Mouse (Mus musculus) E14TG2a.4 (cell line): ENCODE data around the gene Mydgf.

Source experiments
- H3K27me3 ChIP-seq: 2 replicates; pipeline ENCODE4 v1.6.1; 2014; ENCODE audit warnings: low read length, control low read depth; ENCODE audit not compliant: insufficient read depth
- H3K36me3 ChIP-seq: 2 replicates; pipeline ENCODE4 v1.6.1; 2014; ENCODE audit warnings: low read length, control low read depth; ENCODE audit not compliant: insufficient read depth
- H3K4me1 ChIP-seq: replicated peaks from 2 replicates; pipeline ENCODE4 v1.6.1; 2014; ENCODE audit warnings: low read depth, low read length, control low read depth
- H3K4me3 ChIP-seq: replicated peaks from 2 replicates; pipeline ENCODE4 v1.5.1; 2014; ENCODE audit warnings: mild to moderate bottlenecking, low read length
- H3K9me3 ChIP-seq: 2 replicates; pipeline ENCODE4 v1.6.1; 2014; ENCODE audit warnings: low read length, control low read depth
- CTCF ChIP-seq: conservative IDR thresholded peaks from 2 replicates; pipeline ENCODE4 v1.5.1; 2014; ENCODE audit warnings: low read length
- NANOG ChIP-seq: IDR thresholded peaks from 2 replicates; pipeline ENCODE4 v1.6.1; 2014; ENCODE audit warnings: borderline replicate concordance, low read length, mixed read lengths
- POU5F1 ChIP-seq: IDR thresholded peaks from 2 replicates; pipeline ENCODE4 v1.6.1; 2014; ENCODE audit warnings: low read length, borderline replicate concordance

Gene Mydgf

DNA sequence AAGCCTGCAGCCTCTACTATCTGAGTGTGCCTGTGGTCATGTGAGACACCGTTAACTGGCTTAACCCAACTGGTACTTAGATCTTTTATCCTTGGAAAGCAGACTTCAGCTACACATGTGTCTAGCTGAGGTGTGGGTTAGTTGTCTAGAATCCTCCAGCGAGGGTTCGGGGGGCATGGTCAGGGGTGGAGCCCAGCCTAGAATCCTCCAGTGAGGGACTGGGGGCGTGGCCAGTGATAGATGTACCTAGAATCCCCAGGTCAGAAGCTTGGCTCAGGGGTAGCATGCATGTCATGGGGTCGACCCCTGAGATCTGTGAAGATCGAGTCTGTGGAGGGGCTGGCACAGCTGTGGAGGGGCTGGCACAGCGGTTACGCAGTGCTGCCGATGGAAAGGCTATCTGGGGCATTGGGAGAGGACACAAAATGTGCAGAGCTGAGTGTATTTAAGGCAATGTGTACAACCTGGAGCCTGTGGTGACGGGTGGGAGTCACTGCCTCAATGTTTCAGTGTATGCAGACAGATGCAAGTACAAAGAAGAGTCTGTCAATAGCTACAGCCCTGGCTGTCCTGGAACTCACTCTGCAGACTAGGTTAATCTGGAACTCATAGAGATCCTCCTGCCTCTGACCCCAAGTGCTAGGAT, 10.2 kb downstream of the Mydgf start:
- Histone ChIP-seq H3K4me1 (peaks cover 51% of the 10 kb centered on the region), H3K27me3 (no peaks in the 10 kb centered on the region), H3K4me3 (no peak overlapping the region), H3K36me3 (peaks cover 35% of the 10 kb centered on the region), H3K9me3 (no peaks in the 10 kb centered on the region)
- no peak for TF ChIP-seq CTCF
- no peak for TF ChIP-seq NANOG
- no peak for TF ChIP-seq POU5F1

DNA sequence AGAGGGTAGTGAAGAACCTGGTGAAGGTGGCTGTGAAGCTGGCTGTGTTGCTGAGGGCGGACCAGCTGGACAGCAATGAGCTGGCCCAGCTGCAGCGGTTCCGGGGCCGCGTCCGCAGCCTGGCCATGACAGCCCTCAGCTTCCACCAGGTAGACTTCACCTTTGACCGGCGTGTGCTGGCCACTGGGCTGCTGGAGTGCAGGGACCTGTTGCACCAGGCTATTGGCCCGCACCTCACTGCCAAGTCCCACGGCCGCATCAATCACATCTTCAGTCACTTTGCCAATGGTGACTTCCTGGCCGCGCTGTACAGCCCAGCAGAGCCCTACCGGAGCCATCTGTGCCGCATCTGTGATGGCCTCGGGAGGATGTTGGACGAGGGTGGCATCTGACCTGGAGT, 11.8 kb downstream of the Mydgf start:
- Histone ChIP-seq H3K4me3 (no peak overlapping the region), H3K9me3 (no peaks in the 10 kb centered on the region), H3K4me1 (peaks cover 48% of the 10 kb centered on the region), H3K36me3 (peaks cover 19% of the 10 kb centered on the region), H3K27me3 (no peaks in the 10 kb centered on the region)
- TF ChIP-seq POU5F1 (no peak), CTCF (no peak), NANOG (no peak)

DNA sequence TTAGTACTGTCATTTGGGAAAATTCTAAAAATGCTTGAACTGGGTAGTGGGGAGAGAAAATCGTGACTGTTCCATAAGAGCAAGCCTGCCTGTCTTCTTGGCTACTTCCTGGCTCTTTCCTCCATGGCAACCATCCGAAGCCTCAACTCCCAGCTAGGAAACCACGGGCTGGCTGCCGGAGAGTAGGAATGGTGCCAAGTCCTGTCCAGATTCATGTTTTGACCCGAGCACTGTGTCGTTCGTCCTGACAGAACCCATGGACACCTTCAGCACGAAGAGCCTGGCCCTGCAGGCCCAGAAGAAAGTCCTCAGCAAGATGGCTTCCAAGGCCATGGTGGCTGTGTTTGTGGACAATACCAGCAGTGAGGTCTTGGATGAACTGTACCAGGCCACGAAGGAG, 12.3 kb downstream of the Mydgf start:
- no peaks in the 10 kb centered on the region for H3K9me3 ChIP-seq
- peaks cover 48% of the 10 kb centered on the region for H3K4me1 ChIP-seq
- H3K36me3 ChIP-seq: peaks cover 14% of the 10 kb centered on the region
- no peaks in the 10 kb centered on the region for H3K27me3 ChIP-seq
- TF ChIP-seq POU5F1 (no peak), NANOG (no peak), CTCF (no peak)
- no peak overlapping the region for H3K4me3 ChIP-seq

DNA sequence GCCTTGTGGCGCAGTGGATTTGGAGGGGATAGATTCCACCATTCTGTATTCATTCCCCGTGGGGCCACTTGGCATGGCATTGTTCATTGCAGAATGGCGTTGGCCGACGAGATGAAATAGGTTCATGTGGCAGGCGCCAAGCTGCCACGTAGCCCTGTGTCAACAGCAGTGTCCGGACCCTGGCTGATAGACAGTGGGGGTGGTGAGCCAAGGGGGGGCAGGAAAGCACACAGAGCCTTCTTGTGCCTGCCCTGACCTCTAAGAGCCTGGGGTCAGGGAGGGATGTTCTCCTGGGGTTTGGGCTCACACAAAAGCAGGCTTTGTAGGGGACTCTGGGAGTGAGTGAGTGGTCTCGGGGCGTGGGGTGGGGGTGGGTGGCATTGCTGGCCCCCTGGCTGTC, 13.1 kb downstream of the Mydgf start:
- TF ChIP-seq NANOG: no peak
- no peak for TF ChIP-seq CTCF
- TF ChIP-seq POU5F1: no peak
- peaks cover 48% of the 10 kb centered on the region for H3K4me1 ChIP-seq
- H3K27me3 ChIP-seq: no peaks in the 10 kb centered on the region

DNA sequence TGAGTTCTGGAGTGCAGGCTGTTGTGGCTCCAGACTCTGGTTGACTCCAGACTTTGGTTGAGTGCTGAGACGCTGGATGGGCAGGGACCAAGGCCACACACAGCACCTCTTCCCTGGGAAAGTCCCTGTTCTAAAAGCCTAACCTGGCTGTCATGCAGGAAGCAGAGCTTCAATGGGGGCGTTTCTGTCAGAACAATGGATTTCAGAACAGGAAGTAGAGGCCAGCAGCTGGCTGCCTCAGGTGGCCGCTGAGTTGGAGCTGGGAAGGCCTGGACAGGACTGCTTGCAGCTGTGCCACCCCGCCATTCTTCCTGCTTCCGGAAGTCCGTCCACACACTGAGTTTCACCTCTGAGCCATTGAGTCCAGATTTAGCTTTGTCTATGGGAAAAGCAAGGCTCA, 13.9 kb downstream of the Mydgf start:
- H3K4me1 ChIP-seq: peaks cover 53% of the 10 kb centered on the region

More for the DNA sequence above, 13.1 kb downstream of the Mydgf start:
- H3K9me3 ChIP-seq: no peaks in the 10 kb centered on the region
- peaks cover 9% of the 10 kb centered on the region for H3K36me3 ChIP-seq
- peak overlapping the region; percentile 26 for H3K4me3 ChIP-seq

DNA sequence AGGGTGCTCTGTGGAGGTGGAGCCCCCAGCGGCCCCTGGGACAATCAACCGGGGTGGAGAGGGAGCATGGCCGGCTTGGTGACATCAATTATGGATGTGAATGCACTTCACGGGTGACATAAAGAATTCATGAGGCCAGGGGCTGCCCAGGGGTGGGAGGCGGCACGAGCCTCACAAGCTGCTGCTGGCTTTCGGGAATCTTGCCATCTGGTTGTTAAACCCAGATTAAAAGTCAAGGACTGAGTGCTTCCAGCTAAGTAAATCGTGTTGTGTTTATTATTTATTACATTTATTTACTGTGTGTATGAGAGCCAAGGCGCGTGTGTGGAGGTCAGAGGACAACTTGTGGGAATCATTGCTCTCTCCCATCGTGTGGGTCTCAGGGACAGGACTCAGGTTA, 18.0 kb downstream of the Mydgf start:
- no peaks in the 10 kb centered on the region for H3K9me3 ChIP-seq
- TF ChIP-seq CTCF (no peak), NANOG (no peak), POU5F1 (no peak)
- no peaks in the 10 kb centered on the region for H3K36me3 ChIP-seq
- peaks cover 13% of the 10 kb centered on the region for H3K27me3 ChIP-seq
- H3K4me1 ChIP-seq: peaks cover 52% of the 10 kb centered on the region
- H3K4me3 ChIP-seq: no peak overlapping the region

More for the DNA sequence above, 13.9 kb downstream of the Mydgf start:
- Histone ChIP-seq H3K4me3 (peak overlapping the region; percentile 26; the same call in 1 of the 2 replicates), H3K36me3 (peaks cover 1% of the 10 kb centered on the region; the same call in 1 of the 2 replicates), H3K9me3 (no peaks in the 10 kb centered on the region), H3K27me3 (no peaks in the 10 kb centered on the region)
- no peak for TF ChIP-seq POU5F1

DNA sequence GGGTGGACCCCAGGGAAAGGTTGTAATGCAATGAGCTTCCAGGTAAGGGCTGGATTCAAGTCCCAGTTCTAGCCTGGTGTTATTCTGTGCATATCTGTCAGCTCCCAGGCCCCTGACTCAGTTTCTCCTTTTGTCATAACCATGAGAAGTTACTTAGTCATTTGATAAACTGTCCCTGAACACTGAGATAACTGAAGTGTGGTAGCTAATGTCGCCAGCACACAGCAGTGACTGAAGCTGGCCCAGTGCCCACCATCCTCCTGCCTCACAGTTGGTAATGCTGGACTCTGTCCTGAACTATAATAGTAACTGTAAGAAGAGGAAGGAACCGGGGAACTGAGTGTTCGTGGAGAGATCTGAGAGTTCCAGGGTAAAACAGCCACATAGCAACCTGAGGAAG, 19.2 kb downstream of the Mydgf start:
- H3K4me1 ChIP-seq: peaks cover 42% of the 10 kb centered on the region
- no peaks in the 10 kb centered on the region for H3K36me3 ChIP-seq
- peaks cover 20% of the 10 kb centered on the region for H3K27me3 ChIP-seq
- no peak overlapping the region for H3K4me3 ChIP-seq
- no peaks in the 10 kb centered on the region for H3K9me3 ChIP-seq
- TF ChIP-seq CTCF (no peak), NANOG (no peak), POU5F1 (no peak)

DNA sequence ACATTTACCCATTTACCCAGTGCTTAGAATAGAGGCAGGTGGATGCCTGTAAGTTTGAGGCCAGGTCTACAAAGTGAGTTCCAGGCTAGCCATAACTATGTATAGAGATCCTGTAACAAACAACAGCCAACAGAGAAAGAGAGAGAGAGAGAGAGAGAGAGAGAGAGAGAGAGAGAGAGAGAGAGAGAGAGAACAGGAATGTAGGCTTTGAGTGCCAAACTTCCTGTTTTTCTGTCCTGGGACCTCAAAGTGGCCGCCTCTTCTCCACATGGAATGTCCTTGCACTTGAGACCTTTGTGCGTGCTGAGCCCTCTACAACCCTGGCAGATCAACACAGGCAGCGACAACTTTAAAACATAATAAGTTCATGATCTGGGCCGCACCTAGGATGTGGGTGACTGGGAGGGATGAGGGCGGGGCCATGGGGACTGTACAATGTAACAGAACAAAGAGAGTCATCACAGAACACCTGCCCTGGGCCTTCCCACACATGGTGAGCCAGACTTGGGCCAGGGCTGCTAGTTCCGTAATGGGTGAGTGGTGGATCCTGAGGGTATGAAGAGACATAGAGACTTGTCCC, 20.1 kb downstream of the Mydgf start:
- H3K27me3 ChIP-seq: peaks cover 27% of the 10 kb centered on the region
- H3K36me3 ChIP-seq: no peaks in the 10 kb centered on the region
- H3K4me1 ChIP-seq: peaks cover 41% of the 10 kb centered on the region
- H3K4me3 ChIP-seq: no peak overlapping the region
- TF ChIP-seq POU5F1 (no peak), NANOG (no peak), CTCF (no peak)
- H3K9me3 ChIP-seq: no peaks in the 10 kb centered on the region

DNA sequence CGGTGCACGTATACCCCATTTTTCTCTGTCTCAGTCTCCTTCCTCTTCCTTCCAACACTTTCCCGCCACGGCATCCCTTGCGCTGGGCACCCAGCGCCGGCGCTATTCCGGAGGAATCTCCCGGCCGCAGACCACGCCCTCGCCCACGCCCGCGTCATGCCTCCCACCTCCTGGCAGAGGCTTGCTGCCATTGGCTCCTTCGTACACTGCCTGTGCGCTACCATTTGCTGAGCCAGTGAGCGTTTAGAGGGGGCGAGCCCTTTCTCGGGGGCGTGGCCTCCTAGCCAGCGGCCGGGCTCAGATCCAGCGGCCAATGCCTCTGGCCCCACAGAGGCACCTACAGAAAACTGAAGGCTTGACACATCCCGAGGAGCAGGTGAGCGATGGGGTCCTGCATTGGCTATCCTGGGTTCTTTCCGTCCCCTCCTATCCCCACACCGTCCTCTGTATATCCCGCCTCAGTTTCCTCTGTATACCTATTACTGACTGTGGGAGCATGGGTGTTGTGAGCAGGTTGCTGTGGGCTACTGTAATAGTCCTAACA, 21.4 kb downstream of the Mydgf start, which contains the start of gene Tnfaip8l1:
Gene Tnfaip8l1 (plus strand): TSS at position 247 of the 544 bp plus-strand sequence.
- H3K4me1 ChIP-seq: peaks cover 41% of the 10 kb centered on the region
- H3K9me3 ChIP-seq: no peaks in the 10 kb centered on the region
- H3K36me3 ChIP-seq: no peaks in the 10 kb centered on the region
- H3K27me3 ChIP-seq: peaks cover 40% of the 10 kb centered on the region
- peak within 1 kb of the TSS; percentile 78 for H3K4me3 ChIP-seq
- TF ChIP-seq CTCF (no peak), NANOG (no peak), POU5F1 (no peak)

DNA sequence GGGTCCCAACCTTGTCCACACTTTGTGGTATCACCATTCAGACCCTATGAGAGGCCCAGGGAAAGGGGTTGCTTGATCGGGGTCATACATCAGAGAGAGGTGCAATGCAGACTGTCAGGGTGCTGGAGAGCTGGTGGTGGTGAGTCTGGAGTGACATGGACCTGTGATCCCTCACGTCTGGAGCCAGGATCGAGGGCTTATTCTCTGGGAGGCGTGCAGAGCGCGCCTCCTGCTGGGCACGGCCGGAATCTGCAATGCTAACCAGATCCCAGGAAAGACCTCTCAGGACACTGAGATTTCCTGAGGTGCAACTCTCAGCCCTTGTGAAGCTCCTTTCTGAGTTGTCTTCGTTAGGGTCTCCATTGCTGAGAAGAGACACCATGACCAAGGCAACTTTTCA, 24.0 kb downstream of the Mydgf start:
- no peaks in the 10 kb centered on the region for H3K9me3 ChIP-seq
- peaks cover 36% of the 10 kb centered on the region for H3K4me1 ChIP-seq
- no peak for TF ChIP-seq NANOG
- peak; percentile 98 for TF ChIP-seq CTCF
- no peak overlapping the region for H3K4me3 ChIP-seq
- no peaks in the 10 kb centered on the region for H3K36me3 ChIP-seq
- H3K27me3 ChIP-seq: peaks cover 66% of the 10 kb centered on the region
